Mouse (Mus musculus) kidney, postnatal 25 days (tissue): ENCODE measurements at regions not wholly inside any gene's neighbourhood (a gene's known extent, or its start where the extent isn't known, plus 50 kb on each side); places are given as distances from the start of the nearest gene placed in this dataset.
A peak's percentile ranks its signal among the peaks of the same experiment; 100 is the strongest.
"Not testable (repeated sequence)": the region's sequence is repeated elsewhere in the genome, so short reads cannot be mapped to it uniquely, and the experiment has no call there.

Experiments used
- DNase-seq, 2 experiments: peaks; one replicate each; pipeline ENCODE4 v3.0.0; 2021; ENCODE audit warnings: mixed read lengths in 2 of 2

GRCm38 (mm10) chr12:113241373-113242193 is 55.9 kb downstream of the Tmem121 start:
- no peak for DNase-seq

- DNase-seq = no peak
Measured at GRCm38 (mm10) chr12:113242194-113242510, 56.4 kb downstream of the Tmem121 start.

GRCm38 (mm10) chr12:113244685-113245084 is 59.0 kb downstream of the Tmem121 start:
- DNase-seq = no peak

GRCm38 (mm10) chr12:113253446-113254424 is 68.0 kb downstream of the Tmem121 start:
- DNase-seq = not testable (repeated sequence)

- no peak for DNase-seq
Measured at GRCm38 (mm10) chr12:113255331-113255730, 69.6 kb downstream of the Tmem121 start.

GRCm38 (mm10) chr12:113256628-113257027 is 70.9 kb downstream of the Tmem121 start:
- DNase-seq = no peak

- no peak for DNase-seq
Measured at GRCm38 (mm10) chr12:113257243-113257642, 71.5 kb downstream of the Tmem121 start.

GRCm38 (mm10) chr12:113259476-113259875 is 73.7 kb downstream of the Tmem121 start:
- DNase-seq = no peak

GRCm38 (mm10) chr12:113260304-113260703 is 74.6 kb downstream of the Tmem121 start:
- DNase-seq = no peak

- DNase-seq = no peak
Measured at GRCm38 (mm10) chr12:113275934-113276333, 90.2 kb downstream of the Tmem121 start.

GRCm38 (mm10) chr12:113276355-113276942 is 90.7 kb downstream of the Tmem121 start:
- DNase-seq = no peak

GRCm38 (mm10) chr12:113277741-113278140 is 92.0 kb downstream of the Tmem121 start:
- no peak for DNase-seq

GRCm38 (mm10) chr12:113292029-113292809 is 106.5 kb downstream of the Tmem121 start:
- no peak for DNase-seq

GRCm38 (mm10) chr12:113295924-113296323 is 110.2 kb downstream of the Tmem121 start:
- DNase-seq = no peak

GRCm38 (mm10) chr12:113305973-113306372 is 120.2 kb downstream of the Tmem121 start:
- no peak for DNase-seq

- DNase-seq = no peak
Measured at GRCm38 (mm10) chr12:113313319-113313718, 127.6 kb downstream of the Tmem121 start.

- no peak for DNase-seq
Measured at GRCm38 (mm10) chr12:113314624-113315023, 128.9 kb downstream of the Tmem121 start.

- DNase-seq = no peak
Measured at GRCm38 (mm10) chr12:113321086-113321485, 135.4 kb downstream of the Tmem121 start.

GRCm38 (mm10) chr12:113322173-113322572 is 136.4 kb downstream of the Tmem121 start:
- DNase-seq = no peak

- DNase-seq = peak in 1 of 2 experiments; percentile 7
Measured at GRCm38 (mm10) chr12:113327851-113328250, 142.1 kb downstream of the Tmem121 start.

- peak in 1 of 2 experiments; percentile 27 for DNase-seq
Measured at GRCm38 (mm10) chr12:113330266-113330665, 144.5 kb downstream of the Tmem121 start.

GRCm38 (mm10) chr12:113332226-113332625 is 146.5 kb downstream of the Tmem121 start:
- no peak for DNase-seq
